Mouse (Mus musculus) limb, embryonic 14.5 days (tissue): Measurements from ENCODE around the gene Zfp146. TPM values are rescaled to one million over a fixed set of nuclear protein-coding genes. Genes with fewer than 3 reads are reported as not detected.
A peak's percentile ranks its signal among the peaks of the same experiment; 100 is the strongest.
"Not testable (repeated sequence)": the region's sequence is repeated elsewhere in the genome, so short reads cannot be mapped to it uniquely, and the experiment has no call there.

Source experiments
- ATAC-seq: fragments of 200-750 bp; cut with Nextera tagmentation; 2 replicates; pipeline ENCODE4 v1.8.0; 2017; ENCODE audit warnings: low read depth, moderate number of reproducible peaks, moderate TSS enrichment; ENCODE audit not compliant: low FRiP score
- DNase-seq: peaks from one replicate; pipeline ENCODE4 v3.0.0-alpha.2; 2015; ENCODE audit warnings: low spot score
- H3K27ac ChIP-seq: fragments of 300-500 bp; sonication (generic); replicated peaks from 2 replicates; pipeline ENCODE4 v1.5.1; 2014; ENCODE audit warnings: low read depth, mild to moderate bottlenecking, low read length, moderate library complexity, mixed read lengths
- H3K27me3 ChIP-seq: fragments of 300-500 bp; sonication (generic); 2 replicates; pipeline ENCODE4 v1.6.1; 2014; ENCODE audit warnings: low read length, mixed read lengths; ENCODE audit not compliant: control insufficient read depth, insufficient read depth
- H3K36me3 ChIP-seq: fragments of 300-500 bp; sonication (generic); 2 replicates; pipeline ENCODE4 v1.6.1; 2014; ENCODE audit warnings: mild to moderate bottlenecking, low read length, moderate library complexity, mixed read lengths; ENCODE audit not compliant: control insufficient read depth, insufficient read depth
- H3K4me1 ChIP-seq: fragments of 300-500 bp; sonication (generic); 2 replicates; pipeline ENCODE4 v1.6.1; 2014; ENCODE audit warnings: antibody characterized with exemption, low read length, mixed read lengths; ENCODE audit not compliant: control insufficient read depth, insufficient read depth
- H3K4me2 ChIP-seq: fragments of 300-500 bp; sonication (generic); replicated peaks from 2 replicates; pipeline ENCODE4 v1.6.1; 2014; ENCODE audit warnings: low read depth, mild to moderate bottlenecking, low read length, moderate library complexity; ENCODE audit not compliant: severe bottlenecking
- H3K4me3 ChIP-seq: fragments of 300-500 bp; sonication (generic); replicated peaks from 2 replicates; pipeline ENCODE4 v1.5.1; 2014; ENCODE audit warnings: low read length
- H3K9ac ChIP-seq: fragments of 300-500 bp; sonication (generic); 2 replicates; pipeline ENCODE4 v1.6.1; 2014; ENCODE audit warnings: mild to moderate bottlenecking, low read depth, low read length, moderate library complexity; ENCODE audit not compliant: severe bottlenecking
- H3K9me3 ChIP-seq: fragments of 300-500 bp; sonication (generic); 2 replicates; pipeline ENCODE4 v1.6.1; 2016; ENCODE audit warnings: low read length; ENCODE audit not compliant: control insufficient read depth
- POLR2A ChIP-seq: fragments of 200-500 bp; IDR thresholded peaks from 2 replicates; pipeline ENCODE4 v1.8.0; 2012; ENCODE audit warnings: inconsistent platforms, mild to moderate bottlenecking, moderate library complexity, borderline replicate concordance; ENCODE audit not compliant: insufficient read depth, insufficient read length; ENCODE audit errors: extremely low read depth
- WGBS: fragments of 180-500 bp; shearing (Covaris S2); extraction: QIAGEN DNeasy Blood & Tissue Kit; methylation state at CpG from one replicate; pipeline ENCODE4 v1.1.7; 2014; 5-methylcytosine and 5-hydroxymethylcytosine counted together
- polyA plus RNA-seq, 2 experiments: library from polyadenylated mRNA; depleted of rRNA in 1 of 2; stranded (reverse) in 1 of 2; unstranded in 1 of 2; fragments of >200 nt; fragmentation: Nextera tagmentation in 1 of 2; extraction: Ambion mirVana in 1 of 2; gene quantifications; 2 replicates each; pipeline versions ENCODE4 v1.2.1 to v1.2.3; 2012 to 2014

Gene Zfp146
- polyA plus RNA-seq, 2 experiments = 19.9 to 93.4 TPM

- peak; percentile 96 for ATAC-seq
- H3K9ac ChIP-seq = peak within 1 kb of the TSS; percentile 72
- 3% methylated on average over 61 of the region's 61 CpGs for WGBS
Measured at GRCm38 (mm10) chr7:30121308-30122187, 48.0 kb downstream of the Zfp146 start, which contains the start of gene Zfp382. Gene Zfp382, plus strand, starts transcription at chr7:30121942.

DNA sequence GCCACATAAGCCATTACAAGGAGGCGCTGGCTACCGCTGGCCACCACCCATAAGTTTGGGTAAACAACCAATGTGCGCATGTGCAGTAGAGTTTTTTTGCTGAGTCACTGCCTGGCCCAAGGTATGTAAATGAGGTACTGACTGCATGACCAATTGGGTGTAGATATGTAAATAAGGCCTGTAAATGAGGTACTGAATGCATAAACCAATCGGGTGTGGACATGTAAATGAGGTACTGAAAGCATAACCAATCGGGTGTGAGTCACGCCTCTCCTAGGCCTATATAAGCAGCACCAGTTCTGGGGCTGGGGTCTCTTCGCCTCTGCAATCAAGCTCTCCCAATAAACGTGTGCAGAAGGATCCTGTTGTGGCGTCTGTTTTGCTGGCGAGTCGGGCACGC, 51.6 kb downstream of the Zfp146 start:
- 95% methylated on average over 12 of the region's 12 CpGs for WGBS
- H3K4me2 ChIP-seq = not testable (repeated sequence)

More at GRCm38 (mm10) chr7:30121308-30122187, 48.0 kb downstream of the Zfp146 start, which contains the start of gene Zfp382:
- peak; percentile 82; the same call in 1 of the 2 replicates for TF ChIP-seq POLR2A
- H3K27ac ChIP-seq = peak within 1 kb of the TSS; percentile 75
- peak within 1 kb of the TSS; percentile 85 for H3K4me2 ChIP-seq
- no peaks in the 10 kb centered on the region for H3K27me3 ChIP-seq
- H3K36me3 ChIP-seq = 0 out of 2 replicates have a peak, but pooled peaks cover 3% of the 10 kb centered on the region
- peak; percentile 89 for DNase-seq
- H3K4me3 ChIP-seq = peak within 1 kb of the TSS; percentile 73
- H3K9me3 ChIP-seq = no peaks in the 10 kb centered on the region
- H3K4me1 ChIP-seq = peaks cover 6% of the 10 kb centered on the region; the same call in 1 of the 2 replicates

GRCm38 (mm10) chr7:30116076-30116475, 53.5 kb downstream of the Zfp146 start:
- Histone ChIP-seq H3K4me3 (no peak overlapping the region), H3K9ac (no peak overlapping the region), H3K4me2 (no peak overlapping the region), H3K9me3 (peaks cover 7% of the 10 kb centered on the region; the same call in 1 of the 2 replicates), H3K4me1 (no peaks in the 10 kb centered on the region), H3K36me3 (no peaks in the 10 kb centered on the region), H3K27ac (no peak overlapping the region), H3K27me3 (no peaks in the 10 kb centered on the region)
- no peak for TF ChIP-seq POLR2A
- DNase-seq (no peak), ATAC-seq (no peak)
- WGBS = 93% methylated on average over 5 of the region's 5 CpGs

More for the DNA sequence above, 51.6 kb downstream of the Zfp146 start:
- not testable (repeated sequence) for H3K27me3 ChIP-seq, DNase-seq, H3K36me3 ChIP-seq, H3K9ac ChIP-seq, H3K4me3 ChIP-seq, ATAC-seq, H3K27ac ChIP-seq, H3K9me3 ChIP-seq, H3K4me1 ChIP-seq

Other genes with a start within 250 kb of the Zfp146 start
- gene Zfp74, start 215.7 kb downstream of the Zfp146 start, polyA plus RNA-seq (2012; rRNA removed) = 8.1 and 11.0 TPM in 2 replicates
- 10.5 and 13.7 TPM in 2 replicates for gene Zfp74, start 215.7 kb downstream of the Zfp146 start, polyA plus RNA-seq (2014; fragmentation: Nextera tagmentation; extraction: Ambion mirVana)
- gene Zfp568, start 185.8 kb downstream of the Zfp146 start, polyA plus RNA-seq (2012; rRNA removed) = 23.8 and 25.4 TPM in 2 replicates
- 26.2 and 26.8 TPM in 2 replicates for gene Zfp568, start 185.8 kb downstream of the Zfp146 start, polyA plus RNA-seq (2014; fragmentation: Nextera tagmentation; extraction: Ambion mirVana)
- 6.5 and 7.3 TPM in 2 replicates for gene Zfp14, start 118.4 kb downstream of the Zfp146 start, polyA plus RNA-seq (2012; rRNA removed)
- 4.9 and 5.4 TPM in 2 replicates for gene Zfp14, start 118.4 kb downstream of the Zfp146 start, polyA plus RNA-seq (2014; fragmentation: Nextera tagmentation; extraction: Ambion mirVana)
- gene Zfp82, start 96.8 kb downstream of the Zfp146 start, polyA plus RNA-seq (2012; rRNA removed) = 3.3 and 3.7 TPM in 2 replicates
- gene Zfp82, start 96.8 kb downstream of the Zfp146 start, polyA plus RNA-seq (2014; fragmentation: Nextera tagmentation; extraction: Ambion mirVana) = 6.8 and 7.7 TPM in 2 replicates
- 1.1 and 1.2 TPM in 2 replicates for gene Gm26920, start 79.3 kb downstream of the Zfp146 start, polyA plus RNA-seq (2012; rRNA removed)
- gene Gm26920, start 79.3 kb downstream of the Zfp146 start, polyA plus RNA-seq (2014; fragmentation: Nextera tagmentation; extraction: Ambion mirVana) = 3.5 and 3.6 TPM in 2 replicates
- 8.0 and 9.3 TPM in 2 replicates for gene Zfp566, start 79.2 kb downstream of the Zfp146 start, polyA plus RNA-seq (2012; rRNA removed)
- gene Zfp566, start 79.2 kb downstream of the Zfp146 start, polyA plus RNA-seq (2014; fragmentation: Nextera tagmentation; extraction: Ambion mirVana) = 11.0 and 13.2 TPM in 2 replicates
- 53.3 and 63.7 TPM in 2 replicates for gene Zfp260, start 75.0 kb downstream of the Zfp146 start, polyA plus RNA-seq (2012; rRNA removed)
- gene Zfp260, start 75.0 kb downstream of the Zfp146 start, polyA plus RNA-seq (2014; fragmentation: Nextera tagmentation; extraction: Ambion mirVana) = 140 and 159 TPM in 2 replicates
- gene Zfp382, start 47.8 kb downstream of the Zfp146 start, polyA plus RNA-seq (2012; rRNA removed) = 5.8 TPM in 2 replicates
- 5.0 and 5.9 TPM in 2 replicates for gene Zfp382, start 47.8 kb downstream of the Zfp146 start, polyA plus RNA-seq (2014; fragmentation: Nextera tagmentation; extraction: Ambion mirVana)
- 1.5 and 2.7 TPM in 2 replicates for gene Cox7a1, start 14.4 kb upstream of the Zfp146 start, polyA plus RNA-seq (2012; rRNA removed)
- 3.3 and 4.5 TPM in 2 replicates for gene Cox7a1, start 14.4 kb upstream of the Zfp146 start, polyA plus RNA-seq (2014; fragmentation: Nextera tagmentation; extraction: Ambion mirVana)
- gene Capns1, start 29.1 kb upstream of the Zfp146 start, polyA plus RNA-seq (2012; rRNA removed) = 392 and 597 TPM in 2 replicates
- gene Capns1, start 29.1 kb upstream of the Zfp146 start, polyA plus RNA-seq (2014; fragmentation: Nextera tagmentation; extraction: Ambion mirVana) = 116 and 117 TPM in 2 replicates
- gene Polr2i, start 62.2 kb upstream of the Zfp146 start, polyA plus RNA-seq (2012; rRNA removed) = 227 and 250 TPM in 2 replicates
- gene Polr2i, start 62.2 kb upstream of the Zfp146 start, polyA plus RNA-seq (2014; fragmentation: Nextera tagmentation; extraction: Ambion mirVana) = 180 and 186 TPM in 2 replicates
- gene Tbcb, start 62.5 kb upstream of the Zfp146 start, polyA plus RNA-seq (2012; rRNA removed) = 78.9 and 90.3 TPM in 2 replicates
- gene Tbcb, start 62.5 kb upstream of the Zfp146 start, polyA plus RNA-seq (2014; fragmentation: Nextera tagmentation; extraction: Ambion mirVana) = 168 and 185 TPM in 2 replicates
- 0.24 and 0.42 TPM in 2 replicates for gene Ovol3, start 66.0 kb upstream of the Zfp146 start, polyA plus RNA-seq (2012; rRNA removed)
- gene Ovol3, start 66.0 kb upstream of the Zfp146 start, polyA plus RNA-seq (2014; fragmentation: Nextera tagmentation; extraction: Ambion mirVana) = 0.29 and 0.72 TPM in 2 replicates
- 0.10 and 0.23 TPM in 2 replicates for gene Thap8, start 110.3 kb upstream of the Zfp146 start, polyA plus RNA-seq (2012; rRNA removed)
- gene Thap8, start 110.3 kb upstream of the Zfp146 start, polyA plus RNA-seq (2014; fragmentation: Nextera tagmentation; extraction: Ambion mirVana) = 0.15 TPM in 1 of 2 replicates, not detected in the other
- 22.9 and 26.4 TPM in 2 replicates for gene Wdr62, start 110.7 kb upstream of the Zfp146 start, polyA plus RNA-seq (2012; rRNA removed)
- gene Wdr62, start 110.7 kb upstream of the Zfp146 start, polyA plus RNA-seq (2014; fragmentation: Nextera tagmentation; extraction: Ambion mirVana) = 7.8 and 8.8 TPM in 2 replicates
- 106 and 122 TPM in 2 replicates for gene Clip3, start 122.0 kb upstream of the Zfp146 start, polyA plus RNA-seq (2012; rRNA removed)
- gene Clip3, start 122.0 kb upstream of the Zfp146 start, polyA plus RNA-seq (2014; fragmentation: Nextera tagmentation; extraction: Ambion mirVana) = 55.1 and 56.7 TPM in 2 replicates
- 124 and 169 TPM in 2 replicates for gene Alkbh6, start 139.0 kb upstream of the Zfp146 start, polyA plus RNA-seq (2012; rRNA removed)
- gene Alkbh6, start 139.0 kb upstream of the Zfp146 start, polyA plus RNA-seq (2014; fragmentation: Nextera tagmentation; extraction: Ambion mirVana) = 79.7 and 86.6 TPM in 2 replicates
- gene Syne4, start 145.1 kb upstream of the Zfp146 start, polyA plus RNA-seq (2012; rRNA removed) = 141 and 209 TPM in 2 replicates
- 40.3 and 56.2 TPM in 2 replicates for gene Syne4, start 145.1 kb upstream of the Zfp146 start, polyA plus RNA-seq (2014; fragmentation: Nextera tagmentation; extraction: Ambion mirVana)
- 0.98 and 1.1 TPM in 2 replicates for gene E130208F15Rik, start 152.0 kb upstream of the Zfp146 start, polyA plus RNA-seq (2012; rRNA removed)
- not detected in 2 replicates for gene E130208F15Rik, start 152.0 kb upstream of the Zfp146 start, polyA plus RNA-seq (2014; fragmentation: Nextera tagmentation; extraction: Ambion mirVana)
- gene Sdhaf1, start 154.1 kb upstream of the Zfp146 start, polyA plus RNA-seq (2012; rRNA removed) = 18.6 and 19.2 TPM in 2 replicates
- gene Sdhaf1, start 154.1 kb upstream of the Zfp146 start, polyA plus RNA-seq (2014; fragmentation: Nextera tagmentation; extraction: Ambion mirVana) = 19.7 and 20.7 TPM in 2 replicates
- gene Lrfn3, start 193.0 kb upstream of the Zfp146 start, polyA plus RNA-seq (2012; rRNA removed) = 11.5 and 17.7 TPM in 2 replicates
- gene Lrfn3, start 193.0 kb upstream of the Zfp146 start, polyA plus RNA-seq (2014; fragmentation: Nextera tagmentation; extraction: Ambion mirVana) = 6.3 and 6.9 TPM in 2 replicates
- 54.2 and 79.2 TPM in 2 replicates for gene Tyrobp, start 244.0 kb upstream of the Zfp146 start, polyA plus RNA-seq (2012; rRNA removed)
- 69.8 and 84.7 TPM in 2 replicates for gene Tyrobp, start 244.0 kb upstream of the Zfp146 start, polyA plus RNA-seq (2014; fragmentation: Nextera tagmentation; extraction: Ambion mirVana)